Mouse (Mus musculus): ENCODE data around the gene Palld. TPM values are rescaled to one million over a fixed set of nuclear protein-coding genes. Genes with fewer than 3 reads are reported as not detected.

Palld gene
- total and polyA plus RNA-seq, 3 experiments, result 0.87 to 7.1 (median 2.6) TPM

DNA sequence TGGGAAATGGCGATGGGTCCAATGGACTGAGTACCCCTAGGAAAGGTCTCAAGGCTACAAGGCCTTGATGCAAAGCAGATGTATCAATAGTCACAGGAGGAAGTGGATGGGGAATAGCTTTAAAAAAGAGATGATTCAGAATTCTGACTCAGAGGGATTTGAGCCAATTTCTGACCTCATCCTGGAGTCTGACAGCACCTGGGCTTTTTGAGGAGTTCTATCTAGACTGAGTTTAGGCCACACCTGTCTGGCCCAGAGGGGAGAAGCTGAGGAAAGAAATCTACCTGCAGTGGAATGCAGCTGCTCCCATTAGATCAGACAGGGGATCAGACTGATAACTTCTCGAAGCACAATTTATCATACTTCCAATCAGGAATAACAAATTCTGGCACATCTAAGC lies 99.7 kb downstream of the Palld start:
- Histone ChIP-seq H3K9ac (ENCODE audit: insufficient read depth, low read depth) (no peak overlapping the region), H3K4me3 (replicated peaks in 1 of 3; ENCODE audit: low read depth in 2 of 3, low read length in 2 of 3, poor library complexity in 1 of 3) (no peak overlapping the region), H3K79me2 (replicated peaks; ENCODE audit: control insufficient read depth, extremely low read depth, insufficient read depth, poor library complexity, severe bottlenecking) (no peaks in the 10 kb centered on the region), H3K9me3 (replicated peaks; ENCODE audit: low read length) (no peaks in the 10 kb centered on the region), H3K4me2 (ENCODE audit: insufficient read depth, low read depth, poor library complexity, severe bottlenecking) (no peak overlapping the region), H3K36me3 (replicated peaks in 1 of 2; ENCODE audit: control insufficient read depth in 1 of 2, insufficient read depth in 1 of 2, low read length in 1 of 2) (no peaks in the 10 kb centered on the region), H3K27me3 (replicated peaks) (no peaks in the 10 kb centered on the region), H3K4me1 (ENCODE audit: control insufficient read depth in 1 of 2, insufficient read depth in 2 of 2) (no peaks in the 10 kb centered on the region), H3K27ac (ENCODE audit: insufficient read depth, low read depth) (no peak overlapping the region)
- TF ChIP-seq ZMIZ1 (IDR thresholded peaks at IDR 0.05; ENCODE audit: low read depth, low read length) (no peak), RAD21 (IDR thresholded peaks at IDR 0.05; ENCODE audit: low read depth, low read length) (no peak), GABPA (IDR thresholded peaks at IDR 0.05; ENCODE audit: insufficient replicate concordance, low read depth, low read length) (no peak), MAX (IDR thresholded peaks at IDR 0.05; ENCODE audit: low read length) (no peak), CHD1 (IDR thresholded peaks at IDR 0.05; ENCODE audit: low read depth, low read length) (no peak)
- in situ Hi-C loops (cut with MboI; ENCODE audit: low pct_ligation_motif_present, low pct_unique_long_range_greater_than_20kb, low sequenced_read_pairs), result no loop called here
- dilution Hi-C loops (cut with MboI; ENCODE audit: extremely low pct_ligation_motif_present, extremely low pct_unique_long_range_greater_than_20kb, low sequenced_read_pairs), result no loop called here
- no peak for DNase-seq (ENCODE audit: extremely low read depth)

- Histone ChIP-seq H3K27me3 (replicated peaks) (no peaks in the 10 kb centered on the region), H3K4me2 (ENCODE audit: insufficient read depth, low read depth, poor library complexity, severe bottlenecking) (no peak overlapping the region)
- in situ Hi-C loops (cut with MboI; ENCODE audit: low pct_ligation_motif_present, low pct_unique_long_range_greater_than_20kb, low sequenced_read_pairs), result no loop called here
Measured at GRCm38 (mm10) chr8:61797391-61797947, 105.0 kb downstream of the Palld start.

DNA sequence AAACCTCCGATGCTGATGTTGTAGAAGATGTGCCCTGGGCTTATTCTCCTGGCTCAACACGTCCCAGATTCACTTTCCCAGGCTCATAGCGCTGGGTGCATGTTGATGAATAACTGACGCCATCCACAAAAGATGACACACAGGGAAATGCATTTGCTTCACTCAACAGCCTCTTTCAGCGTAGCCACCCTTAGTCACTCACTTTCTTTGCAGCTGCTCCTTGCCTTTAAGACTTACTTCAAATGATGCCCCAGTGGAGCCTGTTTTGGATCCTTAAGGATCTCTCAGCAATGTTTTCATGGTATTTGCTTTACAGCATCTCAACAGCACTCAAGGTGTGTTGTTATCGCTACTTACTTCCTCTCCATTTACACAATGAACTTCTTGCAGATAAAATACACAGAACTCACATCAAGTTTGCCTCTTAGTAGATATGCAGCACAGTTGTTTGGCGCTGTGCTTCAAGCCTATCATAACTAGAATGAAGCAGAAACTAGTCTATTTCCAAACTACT lies 105.9 kb downstream of the Palld start:
- dilution Hi-C loops (cut with MboI; ENCODE audit: extremely low pct_ligation_motif_present, extremely low pct_unique_long_range_greater_than_20kb, low sequenced_read_pairs), result no loop called here
- in situ Hi-C loops (cut with MboI; ENCODE audit: low pct_ligation_motif_present, low pct_unique_long_range_greater_than_20kb, low sequenced_read_pairs), result no loop called here
- Histone ChIP-seq H3K9ac (ENCODE audit: insufficient read depth, low read depth) (no peak overlapping the region), H3K27me3 (replicated peaks) (no peaks in the 10 kb centered on the region), H3K4me3 (replicated peaks in 1 of 3; ENCODE audit: low read depth in 2 of 3, low read length in 2 of 3, poor library complexity in 1 of 3) (no peak overlapping the region), H3K79me2 (replicated peaks; ENCODE audit: control insufficient read depth, extremely low read depth, insufficient read depth, poor library complexity, severe bottlenecking) (no peaks in the 10 kb centered on the region), H3K4me2 (ENCODE audit: insufficient read depth, low read depth, poor library complexity, severe bottlenecking) (no peak overlapping the region), H3K36me3 (replicated peaks in 1 of 2; ENCODE audit: control insufficient read depth in 1 of 2, insufficient read depth in 1 of 2, low read length in 1 of 2) (no peaks in the 10 kb centered on the region), H3K4me1 (ENCODE audit: control insufficient read depth in 1 of 2, insufficient read depth in 2 of 2) (no peaks in the 10 kb centered on the region), H3K27ac (ENCODE audit: insufficient read depth, low read depth) (no peak overlapping the region), H3K9me3 (replicated peaks; ENCODE audit: low read length) (no peaks in the 10 kb centered on the region)
- DNase-seq (ENCODE audit: extremely low read depth), result no peak
- TF ChIP-seq EP300 (IDR thresholded peaks at IDR 0.05; ENCODE audit: low read length), result no peak
- TF ChIP-seq ZNF384 (IDR thresholded peaks at IDR 0.05; ENCODE audit: low read depth, low read length), result no peak
- TF ChIP-seq TCF12 (IDR thresholded peaks at IDR 0.05; ENCODE audit: low read depth, low read length), result no peak
- TF ChIP-seq ELF1 (IDR thresholded peaks at IDR 0.05; ENCODE audit: low read depth, low read length), result no peak
- no peak for TF ChIP-seq JUND (conservative IDR thresholded peaks at IDR 0.05; ENCODE audit: low read depth, low read length)
- TF ChIP-seq POLR2A (IDR thresholded peaks at IDR 0.05; ENCODE audit: low read depth, low read length), result no peak
- TF ChIP-seq ETS1 (conservative IDR thresholded peaks at IDR 0.05; ENCODE audit: low read depth, low read length), result no peak
- TF ChIP-seq BHLHE40 (IDR thresholded peaks at IDR 0.05; ENCODE audit: low read depth, low read length), result no peak
- no peak for TF ChIP-seq MAX (IDR thresholded peaks at IDR 0.05; ENCODE audit: low read length)
- no peak for TF ChIP-seq E2F4 (IDR thresholded peaks at IDR 0.05; ENCODE audit: insufficient replicate concordance, low read depth, low read length)
- no peak for TF ChIP-seq POLR2AphosphoS2 (IDR thresholded peaks at IDR 0.05; ENCODE audit: low read depth, low read length)
- TF ChIP-seq ZMIZ1 (IDR thresholded peaks at IDR 0.05; ENCODE audit: low read depth, low read length), result no peak
- TF ChIP-seq MAFK (IDR thresholded peaks at IDR 0.05; ENCODE audit: insufficient replicate concordance, low read length), result no peak
- no peak for TF ChIP-seq ZKSCAN1 (IDR thresholded peaks at IDR 0.05; ENCODE audit: borderline replicate concordance, low read depth, low read length)
- no peak for TF ChIP-seq PAX5 (IDR thresholded peaks at IDR 0.05; ENCODE audit: low read length)
- no peak for TF ChIP-seq NRF1 (IDR thresholded peaks at IDR 0.05; ENCODE audit: low read depth, low read length)

More at GRCm38 (mm10) chr8:61797391-61797947, 105.0 kb downstream of the Palld start:
- H3K27ac ChIP-seq (ENCODE audit: insufficient read depth, low read depth), result no peak overlapping the region
- dilution Hi-C loops (cut with MboI; ENCODE audit: extremely low pct_ligation_motif_present, extremely low pct_unique_long_range_greater_than_20kb, low sequenced_read_pairs), result no loop called here
- H3K9ac ChIP-seq (ENCODE audit: insufficient read depth, low read depth), result no peak overlapping the region
- H3K9me3 ChIP-seq (replicated peaks; ENCODE audit: low read length), result no peaks in the 10 kb centered on the region
- H3K79me2 ChIP-seq (replicated peaks; ENCODE audit: control insufficient read depth, extremely low read depth, insufficient read depth, poor library complexity, severe bottlenecking), result no peaks in the 10 kb centered on the region
- H3K36me3 ChIP-seq (replicated peaks in 1 of 2; ENCODE audit: control insufficient read depth in 1 of 2, insufficient read depth in 1 of 2, low read length in 1 of 2), result no peaks in the 10 kb centered on the region
- TF ChIP-seq ZNF384 (IDR thresholded peaks at IDR 0.05; ENCODE audit: low read depth, low read length), result no peak
- no peak for TF ChIP-seq TCF12 (IDR thresholded peaks at IDR 0.05; ENCODE audit: low read depth, low read length)
- TF ChIP-seq MXI1 (IDR thresholded peaks at IDR 0.05; ENCODE audit: low read depth, low read length), result no peak
- no peak for TF ChIP-seq NELFE (IDR thresholded peaks at IDR 0.05; ENCODE audit: low read depth, low read length)
- TF ChIP-seq ZMIZ1 (IDR thresholded peaks at IDR 0.05; ENCODE audit: low read depth, low read length), result no peak
- TF ChIP-seq JUND (conservative IDR thresholded peaks at IDR 0.05; ENCODE audit: low read depth, low read length), result no peak
- TF ChIP-seq IRF4 (IDR thresholded peaks at IDR 0.05; ENCODE audit: low read depth, low read length), result no peak
- TF ChIP-seq USF2 (conservative IDR thresholded peaks at IDR 0.05; ENCODE audit: low read depth, low read length), result no peak
- TF ChIP-seq RAD21 (IDR thresholded peaks at IDR 0.05; ENCODE audit: low read depth, low read length), result no peak
- TF ChIP-seq TBP (conservative IDR thresholded peaks at IDR 0.05; ENCODE audit: low read depth, low read length), result no peak
- TF ChIP-seq ZC3H11A (IDR thresholded peaks at IDR 0.05; ENCODE audit: low read depth, low read length), result no peak
- no peak for TF ChIP-seq ZKSCAN1 (IDR thresholded peaks at IDR 0.05; ENCODE audit: borderline replicate concordance, low read depth, low read length)
- no peak for TF ChIP-seq UBTF (IDR thresholded peaks at IDR 0.05; ENCODE audit: low read depth, low read length)
- TF ChIP-seq USF1 (IDR thresholded peaks at IDR 0.05; ENCODE audit: low read depth, low read length), result no peak
- no peak for TF ChIP-seq GABPA (IDR thresholded peaks at IDR 0.05; ENCODE audit: insufficient replicate concordance, low read depth, low read length)
- no peak for TF ChIP-seq HCFC1 (IDR thresholded peaks at IDR 0.05; ENCODE audit: low read depth, low read length)
- no peak for TF ChIP-seq PAX5 (IDR thresholded peaks at IDR 0.05; ENCODE audit: low read length)
- no peak for TF ChIP-seq CTCF (conservative IDR thresholded peaks at IDR 0.05 in 1 of 2, IDR thresholded peaks at IDR 0.05 in 1 of 2; ENCODE audit: low read depth in 2 of 2, low read length in 2 of 2)
- TF ChIP-seq JUN (IDR thresholded peaks at IDR 0.05; ENCODE audit: insufficient read depth, low read depth, low read length), result no peak
- no peak for TF ChIP-seq MAFK (IDR thresholded peaks at IDR 0.05; ENCODE audit: insufficient replicate concordance, low read length)
- DNase-seq (ENCODE audit: extremely low read depth), result no peak
- no peak overlapping the region for H3K4me3 ChIP-seq (replicated peaks in 1 of 3; ENCODE audit: low read depth in 2 of 3, low read length in 2 of 3, poor library complexity in 1 of 3)
- H3K4me1 ChIP-seq (ENCODE audit: control insufficient read depth in 1 of 2, insufficient read depth in 2 of 2), result no peaks in the 10 kb centered on the region
